Mouse (Mus musculus) heart, embryonic 14.5 days (tissue): ENCODE measurements at regions not wholly inside any gene's neighbourhood (a gene's known extent, or its start where the extent isn't known, plus 50 kb on each side); places are given as distances from the start of the nearest gene placed in this dataset.

Source experiments
- ATAC-seq: fragments of 200-750 bp; cut with Nextera tagmentation; 2 replicates; pipeline ENCODE4 v1.8.0; 2017; ENCODE audit warnings: low read depth, moderate TSS enrichment; ENCODE audit not compliant: insufficient number of reproducible peaks, insufficient read depth, low FRiP score
- H3K27ac ChIP-seq, 2 experiments: fragments of 200-500 bp in 1 of 2; fragments of 300-500 bp in 1 of 2; sonication (generic) in 1 of 2; replicated peaks in 1 of 2; 2 replicates each; pipeline ENCODE4 v1.5.1; 2012 to 2014; ENCODE audit warnings: low read depth in 2 of 2, low read length in 2 of 2, control low read depth in 1 of 2, mild to moderate bottlenecking in 1 of 2, mixed read lengths in 1 of 2; ENCODE audit not compliant: control insufficient read depth in 1 of 2, insufficient read depth in 1 of 2
- H3K27me3 ChIP-seq: fragments of 300-500 bp; sonication (generic); 2 replicates; pipeline ENCODE4 v1.6.1; 2014; ENCODE audit warnings: mild to moderate bottlenecking, low read length, control low read depth; ENCODE audit not compliant: control insufficient read depth, insufficient read depth
- H3K36me3 ChIP-seq: fragments of 300-500 bp; sonication (generic); 2 replicates; pipeline ENCODE4 v1.6.1; 2014; ENCODE audit warnings: mild to moderate bottlenecking, control low read depth, low read length, mixed read lengths; ENCODE audit not compliant: control insufficient read depth, insufficient read depth
- H3K4me1 ChIP-seq, 2 experiments: fragments of 200-500 bp in 1 of 2; fragments of 300-500 bp in 1 of 2; sonication (generic) in 1 of 2; 2 replicates each; pipeline ENCODE4 v1.6.1; 2012 to 2014; ENCODE audit warnings: low read length in 2 of 2, control low read depth in 1 of 2, mixed read lengths in 1 of 2; ENCODE audit not compliant: control insufficient read depth in 2 of 2, insufficient read depth in 2 of 2
- H3K4me2 ChIP-seq: fragments of 300-500 bp; sonication (generic); 2 replicates; pipeline ENCODE4 v1.6.1; 2014; ENCODE audit warnings: mild to moderate bottlenecking, low read length
- H3K4me3 ChIP-seq, 2 experiments: fragments of 200-500 bp in 1 of 2; fragments of 300-500 bp in 1 of 2; sonication (generic) in 1 of 2; 2 replicates each; pipeline ENCODE4 v1.5.1; 2012 to 2014; ENCODE audit warnings: low read length in 2 of 2, mild to moderate bottlenecking in 2 of 2, control low read depth in 1 of 2, low read depth in 1 of 2, moderate library complexity in 1 of 2; ENCODE audit not compliant: control insufficient read depth in 1 of 2, insufficient read depth in 1 of 2
- H3K9ac ChIP-seq: fragments of 300-500 bp; sonication (generic); 2 replicates; pipeline ENCODE4 v1.6.1; 2014; ENCODE audit warnings: mild to moderate bottlenecking, low read length
- H3K9me3 ChIP-seq: fragments of 300-500 bp; sonication (generic); 2 replicates; pipeline ENCODE4 v1.6.1; 2016; ENCODE audit warnings: low read length, control low read depth; ENCODE audit not compliant: control insufficient read depth
- WGBS: fragments of 180-500 bp; shearing (Covaris S2); extraction: QIAGEN DNeasy Blood & Tissue Kit; methylation state at CpG from one replicate; pipeline ENCODE4 v1.1.7; 2014; 5-methylcytosine and 5-hydroxymethylcytosine counted together

DNA sequence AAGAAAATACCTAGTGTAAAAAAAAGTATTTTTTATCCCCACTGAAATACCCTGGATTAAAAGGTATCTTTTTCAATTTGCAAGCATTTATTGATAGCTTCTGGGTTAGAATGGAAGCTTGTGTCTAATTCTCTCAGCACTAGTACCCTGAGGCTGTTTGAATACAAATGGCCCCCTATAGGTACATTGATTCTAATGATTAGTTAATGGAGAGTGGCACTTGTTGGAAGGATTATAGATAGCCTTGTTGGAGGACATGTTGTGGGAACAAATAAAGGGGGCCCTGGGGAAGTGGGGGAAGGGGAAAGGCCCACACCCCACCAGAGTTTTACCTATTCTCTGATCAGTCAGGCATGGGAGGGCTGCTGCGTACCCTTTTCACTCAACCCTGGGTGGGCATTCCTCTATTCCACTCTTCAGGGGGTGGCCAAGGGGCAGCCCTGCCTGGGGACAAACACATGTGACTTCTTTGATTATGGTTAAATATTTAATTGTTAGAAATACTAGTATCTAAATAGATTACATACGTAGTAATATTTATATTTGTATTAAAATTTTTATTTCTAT is 524.3 kb upstream of the Fam174a start:
- H3K4me3 ChIP-seq: no peak overlapping the region
- H3K4me1 ChIP-seq: no peaks in the 10 kb centered on the region
- H3K27me3 ChIP-seq: no peaks in the 10 kb centered on the region
- no peak for ATAC-seq
- no peak overlapping the region for H3K27ac ChIP-seq
- H3K9me3 ChIP-seq: no peaks in the 10 kb centered on the region
- no peak overlapping the region for H3K9ac ChIP-seq
- 73% methylated on average over 2 of the region's 2 CpGs for WGBS
- H3K36me3 ChIP-seq: no peaks in the 10 kb centered on the region
- H3K4me2 ChIP-seq: no peak overlapping the region

- H3K4me2 ChIP-seq: no peak overlapping the region
- H3K4me1 ChIP-seq: no peaks in the 10 kb centered on the region
- no peak overlapping the region for H3K9ac ChIP-seq
- H3K27ac ChIP-seq: no peak overlapping the region
- H3K27me3 ChIP-seq: no peaks in the 10 kb centered on the region
- H3K36me3 ChIP-seq: no peaks in the 10 kb centered on the region
- H3K4me3 ChIP-seq: no peak overlapping the region
- ATAC-seq: no peak
- no peaks in the 10 kb centered on the region for H3K9me3 ChIP-seq
- 66% methylated on average over 7 of the region's 7 CpGs for WGBS
Observed at GRCm38 (mm10) chr1:94790604-94791003, 522.8 kb upstream of the Fam174a start.

- H3K27ac ChIP-seq: no peak overlapping the region
- ATAC-seq: no peak
- H3K4me1 ChIP-seq: no peaks in the 10 kb centered on the region
- H3K36me3 ChIP-seq: no peaks in the 10 kb centered on the region
- H3K4me3 ChIP-seq: no peak overlapping the region
- no peaks in the 10 kb centered on the region for H3K9me3 ChIP-seq
- no peak overlapping the region for H3K9ac ChIP-seq
- no peak overlapping the region for H3K4me2 ChIP-seq
- no peaks in the 10 kb centered on the region for H3K27me3 ChIP-seq
- WGBS: 23% methylated on average over 6 of the region's 6 CpGs
Observed at GRCm38 (mm10) chr1:94791052-94791451, 522.4 kb upstream of the Fam174a start.

- H3K4me1 ChIP-seq: no peaks in the 10 kb centered on the region
- H3K9me3 ChIP-seq: no peaks in the 10 kb centered on the region
- no peak overlapping the region for H3K4me2 ChIP-seq
- H3K27me3 ChIP-seq: no peaks in the 10 kb centered on the region
- no peak for ATAC-seq
- WGBS: 67% methylated on average over 1 of the region's 1 CpGs
- no peak overlapping the region for H3K4me3 ChIP-seq
- no peaks in the 10 kb centered on the region for H3K36me3 ChIP-seq
- no peak overlapping the region for H3K9ac ChIP-seq
- H3K27ac ChIP-seq: no peak overlapping the region
Observed at GRCm38 (mm10) chr1:94796028-94796427, 517.4 kb upstream of the Fam174a start.

GRCm38 (mm10) chr1:94803722-94804121 is 509.7 kb upstream of the Fam174a start:
- Histone ChIP-seq H3K4me2 (no peak overlapping the region), H3K4me3 (no peak overlapping the region), H3K9me3 (no peaks in the 10 kb centered on the region), H3K9ac (no peak overlapping the region), H3K27me3 (no peaks in the 10 kb centered on the region), H3K36me3 (no peaks in the 10 kb centered on the region), H3K4me1 (no peaks in the 10 kb centered on the region), H3K27ac (no peak overlapping the region)
- no peak for ATAC-seq

GRCm38 (mm10) chr1:94804877-94805276 is 508.5 kb upstream of the Fam174a start:
- Histone ChIP-seq H3K27me3 (no peaks in the 10 kb centered on the region), H3K36me3 (no peaks in the 10 kb centered on the region), H3K4me2 (no peak overlapping the region), H3K9me3 (no peaks in the 10 kb centered on the region), H3K27ac (no peak overlapping the region), H3K9ac (no peak overlapping the region), H3K4me1 (no peaks in the 10 kb centered on the region), H3K4me3 (no peak overlapping the region)
- 55% methylated on average over 1 of the region's 1 CpGs for WGBS
- no peak for ATAC-seq

- Histone ChIP-seq H3K4me3 (no peak overlapping the region), H3K27me3 (no peaks in the 10 kb centered on the region), H3K4me1 (no peaks in the 10 kb centered on the region), H3K27ac (no peak overlapping the region), H3K36me3 (no peaks in the 10 kb centered on the region), H3K4me2 (no peak overlapping the region), H3K9ac (no peak overlapping the region), H3K9me3 (no peaks in the 10 kb centered on the region)
- no peak for ATAC-seq
Observed at GRCm38 (mm10) chr1:94827628-94828027, 485.8 kb upstream of the Fam174a start.

- Histone ChIP-seq H3K27ac (no peak overlapping the region), H3K27me3 (no peaks in the 10 kb centered on the region), H3K4me2 (no peak overlapping the region), H3K4me3 (no peak overlapping the region), H3K9ac (no peak overlapping the region), H3K4me1 (no peaks in the 10 kb centered on the region), H3K36me3 (no peaks in the 10 kb centered on the region), H3K9me3 (no peaks in the 10 kb centered on the region)
- no peak for ATAC-seq
- 84% methylated on average over 4 of the region's 4 CpGs for WGBS
Observed at GRCm38 (mm10) chr1:94835982-94836381, 477.4 kb upstream of the Fam174a start.
